Mouse (Mus musculus) cerebellum, adult 11-12 months (tissue): ENCODE measurements around the gene Ptpre.
"Not testable (repeated sequence)": the region's sequence is repeated elsewhere in the genome, so short reads cannot be mapped to it uniquely, and the experiment has no call there.

Source experiments
- DNase-seq: peaks from one replicate; pipeline ENCODE4 v3.0.0; 2022

The Ptpre gene

GRCm38 (mm10) chr7:135650061-135650460 lies 112.8 kb downstream of the Ptpre start:
- DNase-seq: no peak

- DNase-seq: no peak
These were observed 114.7 kb downstream of the Ptpre start for GRCm38 (mm10) chr7:135651831-135652511.

GRCm38 (mm10) chr7:135652781-135653180 lies 115.5 kb downstream of the Ptpre start:
- no peak for DNase-seq

- DNase-seq: no peak
These were observed 116.3 kb downstream of the Ptpre start for GRCm38 (mm10) chr7:135653601-135654000.

GRCm38 (mm10) chr7:135654288-135654687 lies 117.0 kb downstream of the Ptpre start:
- no peak for DNase-seq

- DNase-seq: no peak
These were observed 117.8 kb downstream of the Ptpre start for GRCm38 (mm10) chr7:135655113-135655512.

GRCm38 (mm10) chr7:135658150-135658549 lies 120.9 kb downstream of the Ptpre start:
- DNase-seq: no peak

- no peak for DNase-seq
These were observed 122.1 kb downstream of the Ptpre start for GRCm38 (mm10) chr7:135659314-135659935.

GRCm38 (mm10) chr7:135660314-135660713 lies 123.0 kb downstream of the Ptpre start:
- no peak for DNase-seq

- DNase-seq: no peak
These were observed 126.9 kb downstream of the Ptpre start for GRCm38 (mm10) chr7:135664211-135664610.

- no peak for DNase-seq
These were observed 129.0 kb downstream of the Ptpre start for GRCm38 (mm10) chr7:135666314-135666713.

- DNase-seq: peak; percentile 45
These were observed 131.8 kb downstream of the Ptpre start for GRCm38 (mm10) chr7:135668852-135669739.

- DNase-seq: no peak
These were observed 136.3 kb downstream of the Ptpre start for GRCm38 (mm10) chr7:135673576-135673975.

- DNase-seq: no peak
These were observed 139.4 kb downstream of the Ptpre start for GRCm38 (mm10) chr7:135676722-135677121.

GRCm38 (mm10) chr7:135680334-135680733 lies 143.1 kb downstream of the Ptpre start:
- no peak for DNase-seq

- not testable (repeated sequence) for DNase-seq
These were observed 146.8 kb downstream of the Ptpre start for GRCm38 (mm10) chr7:135684098-135684497.

GRCm38 (mm10) chr7:135684938-135685337 lies 147.7 kb downstream of the Ptpre start:
- no peak for DNase-seq

GRCm38 (mm10) chr7:135689396-135689795 lies 152.1 kb downstream of the Ptpre start:
- no peak for DNase-seq

GRCm38 (mm10) chr7:135691941-135692340 lies 154.7 kb downstream of the Ptpre start:
- no peak for DNase-seq

- DNase-seq: no peak
These were observed 156.8 kb downstream of the Ptpre start for GRCm38 (mm10) chr7:135694130-135694529.

- DNase-seq: no peak
These were observed 157.5 kb downstream of the Ptpre start for GRCm38 (mm10) chr7:135694796-135695195.

- DNase-seq: no peak
These were observed 158.8 kb downstream of the Ptpre start for GRCm38 (mm10) chr7:135696127-135696526.

- not testable (repeated sequence) for DNase-seq
These were observed 159.9 kb downstream of the Ptpre start for GRCm38 (mm10) chr7:135697021-135697740.
